Mouse (Mus musculus) testis, adult 2 months (tissue): ENCODE results near the gene Pogz.

ENCODE experiments used
- CTCF ChIP-seq: fragments of 200-500 bp; IDR thresholded peaks from 2 replicates; pipeline ENCODE4 v1.5.1; 2012; ENCODE audit warnings: low read depth, mild to moderate bottlenecking, inconsistent platforms, low read length, moderate library complexity; ENCODE audit not compliant: control insufficient read depth, insufficient read depth, insufficient replicate concordance
- POLR2A ChIP-seq: fragments of 200-500 bp; IDR thresholded peaks from 2 replicates; pipeline ENCODE4 v1.6.1; 2012; ENCODE audit warnings: low read depth, mild to moderate bottlenecking, inconsistent platforms, low read length, moderate library complexity; ENCODE audit not compliant: control insufficient read depth

DNA sequence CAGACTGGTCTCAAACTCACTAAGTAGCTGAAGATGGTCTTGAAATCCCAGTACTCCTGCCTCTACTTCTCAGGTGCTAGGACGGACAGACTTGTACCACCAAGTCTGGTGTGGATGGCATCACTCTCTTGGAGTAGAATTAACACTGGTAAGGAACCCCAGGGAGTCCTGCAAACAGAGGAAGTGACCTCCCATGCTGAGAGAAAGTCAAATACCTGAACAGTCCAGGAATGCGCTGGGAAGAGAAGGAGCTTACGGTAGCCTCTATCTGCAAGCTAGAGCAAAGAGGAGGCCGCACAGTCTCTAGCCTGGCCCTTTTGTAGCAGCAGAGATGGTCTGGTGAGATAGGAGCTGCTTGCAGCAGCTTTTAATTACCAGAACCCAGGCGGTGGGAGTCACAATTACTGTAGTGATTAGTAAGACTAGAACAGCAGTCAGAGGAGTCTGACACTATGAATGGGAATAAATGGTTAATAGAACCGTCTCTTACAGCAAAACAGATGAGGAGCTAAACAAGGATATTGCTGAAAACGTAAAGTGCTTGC lies 41.7 kb upstream of the Pogz start:
- TF ChIP-seq POLR2A (no peak), CTCF (no peak)
